Mouse (Mus musculus) induced T-regulatory cell, adult 2 months (primary cell): ENCODE measurements around the gene Camsap2.
A peak's percentile ranks its signal among the peaks of the same experiment; 100 is the strongest.

Experiments
- DNase-seq: peaks from one replicate; pipeline ENCODE4 v3.0.0-alpha.2; 2012; ENCODE audit warnings: low read depth

Camsap2 gene

GRCm38 (mm10) chr1:136255657-136256056, 90.2 kb downstream of the Camsap2 start:
- peak; percentile 62 for DNase-seq

DNA sequence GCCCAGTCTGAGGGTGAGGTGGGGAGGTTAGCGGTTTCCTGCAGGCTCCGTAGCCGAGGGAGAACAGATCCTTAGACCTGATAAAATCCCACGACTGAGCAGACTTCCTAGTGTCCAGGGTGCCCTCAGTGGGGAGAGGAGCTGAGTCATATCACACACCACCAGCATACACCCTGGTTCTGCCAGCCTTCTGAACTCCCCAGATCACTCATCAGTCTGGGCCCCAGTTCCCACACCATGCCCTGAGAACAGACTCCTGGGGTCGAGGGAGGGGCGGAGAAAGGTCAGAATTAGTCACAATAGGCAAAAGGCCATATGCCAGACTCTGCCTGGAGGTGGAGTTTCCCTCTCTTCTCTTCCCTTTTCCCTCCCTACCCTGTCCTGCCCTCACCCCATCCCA, 90.7 kb downstream of the Camsap2 start:
- peak; percentile 86 for DNase-seq

- DNase-seq = peak; percentile 74
Measured at GRCm38 (mm10) chr1:136254503-136255065, 91.3 kb downstream of the Camsap2 start.

DNA sequence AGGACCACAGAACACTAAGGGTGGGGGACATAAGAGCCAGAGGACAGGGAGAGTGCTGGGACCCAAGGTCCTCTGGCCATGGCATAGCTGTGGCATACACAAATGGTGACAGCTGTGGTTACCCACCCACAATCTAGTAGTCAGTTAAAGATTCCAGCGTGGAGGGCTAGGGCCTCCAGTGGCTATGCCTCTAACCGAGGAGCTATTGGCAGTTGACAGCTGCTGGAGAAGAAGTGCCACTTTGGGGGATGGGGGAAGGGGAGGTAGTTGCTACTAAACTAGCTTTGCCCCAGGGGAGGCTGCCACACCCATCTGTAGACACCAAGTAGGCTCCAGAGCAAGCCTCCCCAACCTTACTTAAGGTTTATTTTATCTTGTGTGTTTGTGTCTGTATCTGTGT, 92.4 kb downstream of the Camsap2 start:
- peak; percentile 41 for DNase-seq

GRCm38 (mm10) chr1:136249662-136250061, 96.2 kb downstream of the Camsap2 start:
- DNase-seq = no peak

DNA sequence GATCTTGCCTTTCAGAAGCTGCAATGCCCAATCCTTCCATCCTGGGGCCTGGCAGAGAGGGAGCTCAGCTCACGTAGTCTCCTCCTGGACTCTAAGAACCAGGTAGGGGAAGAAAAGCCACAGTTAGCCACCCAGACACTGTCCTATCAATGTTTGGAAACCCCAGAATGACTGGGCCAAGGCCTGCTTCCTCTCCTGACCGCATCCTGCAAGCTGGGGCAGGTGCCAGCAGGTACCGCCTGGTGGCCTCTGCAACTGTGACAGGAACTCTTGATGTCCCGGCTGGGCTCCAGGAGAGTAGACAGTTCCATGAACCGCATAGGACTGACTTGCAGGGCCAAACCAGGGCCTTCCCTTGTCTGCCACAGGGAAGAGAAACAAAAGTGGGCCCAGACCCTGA, 98.5 kb downstream of the Camsap2 start:
- DNase-seq = peak; percentile 57

DNA sequence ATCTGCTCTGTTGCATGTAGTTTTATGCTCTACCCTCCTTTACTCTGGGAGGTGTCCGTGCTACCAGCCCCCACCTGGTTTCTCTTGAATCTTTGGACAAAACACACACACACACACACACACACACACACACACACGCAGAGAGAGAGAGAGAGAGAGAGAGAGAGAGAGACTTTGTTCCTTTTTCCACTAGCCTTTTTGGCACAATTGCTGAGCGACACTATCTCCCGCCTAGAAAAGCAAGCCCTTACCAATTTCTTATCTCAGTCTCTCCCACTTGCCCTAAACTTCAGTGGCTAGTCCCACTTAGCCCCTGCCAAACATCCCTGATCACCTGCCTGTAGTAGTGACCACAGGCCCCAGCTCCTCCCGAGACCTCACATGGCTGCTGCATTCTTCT, 101.4 kb downstream of the Camsap2 start:
- DNase-seq = no peak

GRCm38 (mm10) chr1:136241801-136242200, 104.1 kb downstream of the Camsap2 start:
- DNase-seq = no peak

- DNase-seq = no peak
Measured at GRCm38 (mm10) chr1:136238495-136238894, 107.4 kb downstream of the Camsap2 start.

- DNase-seq = no peak
Measured at GRCm38 (mm10) chr1:136234595-136235092, 111.3 kb downstream of the Camsap2 start.

DNA sequence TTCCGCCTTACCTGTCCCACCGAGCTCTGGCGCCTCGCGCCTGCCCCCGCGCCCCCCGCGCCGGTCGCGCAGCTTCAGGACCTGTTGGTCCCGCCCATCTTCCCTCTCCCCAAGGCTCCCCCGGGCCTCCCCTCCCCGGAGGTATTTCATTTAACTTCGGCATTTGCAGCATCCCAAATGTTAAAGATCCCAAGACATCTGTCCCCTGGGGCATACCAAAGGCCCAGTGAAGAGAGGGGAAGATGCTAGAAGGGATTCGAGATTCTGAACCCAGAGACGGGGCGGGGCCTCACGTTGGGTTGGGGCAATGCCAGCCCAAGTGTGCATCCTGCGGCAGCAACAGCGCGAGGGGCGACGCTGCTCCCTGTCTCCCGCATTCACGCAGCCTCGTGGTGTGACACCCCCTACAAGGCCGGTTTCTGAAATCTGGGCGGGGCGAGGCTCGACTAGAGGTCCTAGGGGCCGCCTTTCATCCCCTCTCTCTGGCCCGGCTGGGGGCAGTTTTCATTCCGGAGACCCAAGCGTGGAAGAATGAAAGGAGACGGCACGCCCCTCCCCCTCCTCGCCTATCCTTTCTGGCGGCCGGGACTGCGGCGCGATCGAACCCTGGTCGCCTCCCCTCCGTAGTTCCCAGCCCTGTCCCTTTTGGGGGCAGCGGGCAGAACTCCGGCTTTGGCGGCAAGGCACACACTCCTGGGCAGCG, 111.9 kb downstream of the Camsap2 start, which contains the start of gene Inava:
Gene Inava, minus strand, starts transcription at position 373 of the 703 bp plus-strand sequence.
- peak; percentile 70 for DNase-seq

DNA sequence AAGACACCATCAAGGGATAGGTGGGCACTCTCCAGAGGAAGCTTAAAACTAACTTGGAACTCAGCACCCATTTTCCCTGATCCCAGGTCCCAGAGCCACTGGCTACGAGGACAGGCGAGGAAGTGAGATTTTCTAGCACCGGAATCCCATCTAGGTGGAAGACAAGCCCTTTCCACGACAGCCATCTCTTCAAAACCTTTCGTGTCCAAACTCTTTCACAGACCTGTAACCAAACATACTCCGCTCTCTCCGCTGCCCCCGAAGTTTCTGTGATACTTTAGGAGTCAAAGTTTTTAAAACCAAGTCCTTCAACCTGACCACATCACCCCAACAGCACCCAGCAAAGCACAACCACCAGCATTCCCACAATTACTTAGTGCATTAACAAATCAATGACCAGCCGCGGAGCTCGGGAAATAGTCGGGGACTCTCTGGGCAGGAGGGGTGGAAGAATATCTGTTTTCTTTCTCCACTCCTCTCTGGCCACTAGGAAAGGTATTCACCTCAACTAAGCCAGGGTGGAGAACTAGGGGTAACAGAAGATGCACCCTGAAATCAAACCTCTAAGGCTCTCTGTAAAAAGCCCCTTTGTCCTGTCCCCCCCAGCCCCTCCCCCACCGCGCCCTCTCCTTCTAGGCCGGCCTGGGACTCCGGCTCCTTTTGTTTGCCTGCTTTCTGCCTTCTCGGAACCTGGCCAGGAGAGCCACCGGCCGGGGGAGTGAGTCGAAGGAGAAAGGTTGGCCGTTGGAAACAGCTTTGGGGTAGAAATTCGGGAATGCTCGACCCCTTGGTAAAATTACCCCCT, 112.7 kb downstream of the Camsap2 start:
- DNase-seq = peak; percentile 18

GRCm38 (mm10) chr1:136232285-136232926, 113.5 kb downstream of the Camsap2 start:
- DNase-seq = peak; percentile 14

GRCm38 (mm10) chr1:136231596-136231995, 114.3 kb downstream of the Camsap2 start:
- no peak for DNase-seq

- DNase-seq = no peak
Measured at GRCm38 (mm10) chr1:136230201-136230600, 115.7 kb downstream of the Camsap2 start.

DNA sequence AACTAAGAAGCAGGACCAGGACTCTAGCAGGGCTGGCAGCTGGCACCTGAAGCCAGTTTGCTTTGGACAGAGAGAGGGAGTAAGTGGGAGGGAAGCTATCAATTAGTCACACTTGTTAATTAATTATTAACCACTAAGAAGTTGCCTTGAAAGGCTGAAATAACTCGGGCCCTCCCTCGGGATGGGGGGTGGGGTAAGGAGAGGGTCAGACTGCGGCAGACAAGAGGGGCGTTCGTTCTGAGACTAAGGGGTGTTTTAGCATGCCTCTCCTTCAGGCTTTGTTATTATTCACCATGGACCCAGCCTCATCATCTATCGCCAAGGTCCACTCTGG, 116.9 kb downstream of the Camsap2 start:
- DNase-seq = no peak

DNA sequence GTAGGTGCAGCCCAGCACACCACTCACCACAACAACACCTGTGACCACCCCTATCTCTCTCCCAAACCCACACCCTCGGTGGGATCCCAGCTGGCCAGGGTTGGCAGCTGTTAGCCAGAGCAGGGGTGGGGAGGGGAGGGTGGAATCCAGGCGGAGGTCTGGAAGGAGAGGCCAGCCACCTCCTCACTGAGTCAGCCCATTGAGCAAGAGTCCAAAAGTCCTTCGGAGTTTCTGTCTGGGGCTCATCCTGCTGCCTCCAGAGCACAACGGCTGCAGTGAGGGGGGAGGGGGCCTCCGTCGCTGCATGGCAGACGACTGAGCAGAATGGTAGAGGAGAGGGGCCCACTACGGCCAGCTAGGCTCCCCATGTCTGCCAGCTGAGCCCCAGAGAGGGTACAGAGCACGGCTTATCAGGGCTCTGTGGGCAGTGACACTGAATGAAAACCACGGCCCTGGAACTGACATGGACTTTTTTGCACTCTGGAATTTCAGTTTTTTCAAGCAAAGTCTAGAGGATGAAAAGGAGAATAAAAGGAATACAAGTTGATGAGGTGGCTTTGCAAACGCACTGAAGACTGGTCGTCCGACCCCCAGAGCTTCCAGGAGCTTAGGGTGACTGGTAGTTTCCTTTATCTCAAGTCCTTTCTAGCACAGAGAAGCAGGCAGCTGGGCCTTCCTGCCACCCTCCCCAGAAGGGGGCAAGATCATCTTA, 117.4 kb downstream of the Camsap2 start:
- DNase-seq = no peak

- DNase-seq = no peak
Measured at GRCm38 (mm10) chr1:136227870-136228269, 118.0 kb downstream of the Camsap2 start.

DNA sequence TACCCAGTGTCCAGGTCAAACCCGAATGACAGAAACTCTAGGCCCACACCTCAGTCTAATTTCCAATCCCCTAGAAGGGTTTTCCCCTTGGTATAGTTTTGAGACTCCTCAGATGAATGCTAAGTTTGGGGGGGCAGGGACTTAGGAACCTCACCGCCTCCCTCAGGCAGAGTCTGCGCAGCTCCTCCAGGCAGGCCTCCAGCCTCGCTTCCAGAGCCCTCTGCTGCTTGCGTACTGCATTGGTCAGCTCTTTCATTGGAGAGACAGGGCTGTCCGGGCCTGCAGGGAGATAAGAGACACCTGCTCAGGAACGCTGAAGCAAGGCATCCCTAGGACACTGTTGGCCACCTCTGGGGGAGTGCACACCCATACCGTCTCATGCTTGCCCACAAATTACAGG, 119.3 kb downstream of the Camsap2 start:
- no peak for DNase-seq

DNA sequence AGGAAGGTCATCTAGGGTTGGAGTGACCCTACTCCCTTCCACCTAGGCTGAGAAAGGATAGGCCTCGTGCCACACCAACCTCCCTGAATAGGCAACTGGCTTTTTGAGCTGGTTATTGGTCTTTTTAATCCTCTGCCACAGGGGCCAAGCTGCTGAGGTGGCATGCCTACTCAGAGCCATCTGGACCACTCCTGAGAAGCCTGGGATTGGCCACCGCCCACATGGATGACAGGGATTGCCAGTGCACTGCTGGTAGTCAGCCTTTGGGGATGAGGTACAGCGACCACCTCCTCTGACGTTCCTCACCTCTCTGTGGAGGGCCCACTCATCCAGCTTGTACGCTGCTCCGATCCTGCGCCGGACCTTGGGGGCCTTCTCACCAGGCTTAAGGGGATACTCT, 120.1 kb downstream of the Camsap2 start:
- DNase-seq = no peak

GRCm38 (mm10) chr1:136223758-136224342, 122.1 kb downstream of the Camsap2 start:
- no peak for DNase-seq
